Mouse (Mus musculus): ENCODE results near the gene Map1a.

The Map1a gene

DNA sequence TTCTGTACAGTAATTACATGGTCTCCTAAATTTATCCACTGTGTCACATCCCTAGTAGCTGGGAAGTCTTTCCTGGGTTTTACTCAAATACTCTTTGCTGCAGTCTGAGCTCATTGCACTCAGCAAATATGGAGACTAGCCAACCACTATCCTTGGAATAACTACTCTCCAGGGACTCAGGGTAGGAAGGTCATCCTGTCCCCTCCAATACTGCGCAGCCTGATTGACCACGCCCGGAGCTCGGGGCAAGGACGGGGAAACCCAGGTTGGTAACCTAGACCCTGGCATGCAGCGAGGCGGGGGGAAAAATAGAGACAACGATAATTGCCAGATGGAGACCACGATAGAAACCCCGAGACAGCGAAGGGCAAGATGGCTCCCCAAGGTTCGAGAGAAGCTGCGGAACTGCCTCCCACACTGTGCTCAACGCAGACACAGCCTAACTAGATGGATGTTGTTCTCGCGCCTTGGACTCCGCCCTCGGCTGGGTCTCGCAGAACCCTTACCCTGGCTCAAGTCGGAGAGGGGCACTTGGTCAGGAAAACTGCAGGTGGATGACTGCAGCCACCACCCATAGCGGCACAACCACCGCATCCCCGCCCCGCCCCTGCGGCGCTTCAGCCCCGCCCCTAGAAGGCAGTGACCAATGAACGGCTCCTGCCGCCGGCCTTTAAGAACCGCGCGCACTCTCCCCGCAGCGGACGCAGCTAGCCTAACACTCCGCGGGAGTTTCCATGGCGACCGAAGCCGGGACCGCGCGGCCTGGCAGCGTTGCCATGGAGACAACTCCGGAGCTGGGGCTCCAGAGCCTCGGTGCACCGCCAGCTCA lies at the start of gene Map1a:
TSS of gene Map1a (plus strand) at position 700 of the 829 bp plus-strand sequence.
- peak; percentile 99 for DNase-seq

DNA sequence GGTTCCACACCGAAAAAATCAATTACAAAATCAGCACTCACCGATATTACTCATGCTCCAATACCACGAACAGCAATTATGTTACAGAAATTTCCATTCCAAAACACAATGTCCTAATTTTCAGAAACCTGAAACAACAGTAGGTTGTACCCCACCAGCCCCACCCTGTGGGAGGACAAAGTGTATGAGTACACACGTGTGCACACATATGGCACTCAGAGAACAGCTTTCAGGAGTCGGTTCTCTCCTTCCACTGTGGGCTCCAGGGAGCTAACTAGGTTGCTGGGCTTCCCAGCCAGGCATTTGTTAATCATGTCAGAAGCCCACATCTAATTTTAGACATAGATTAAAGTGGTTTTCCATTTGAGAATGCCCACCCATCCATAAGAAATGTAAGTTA lies 45.3 kb upstream of the Map1a start:
- DNase-seq = no peak

DNA sequence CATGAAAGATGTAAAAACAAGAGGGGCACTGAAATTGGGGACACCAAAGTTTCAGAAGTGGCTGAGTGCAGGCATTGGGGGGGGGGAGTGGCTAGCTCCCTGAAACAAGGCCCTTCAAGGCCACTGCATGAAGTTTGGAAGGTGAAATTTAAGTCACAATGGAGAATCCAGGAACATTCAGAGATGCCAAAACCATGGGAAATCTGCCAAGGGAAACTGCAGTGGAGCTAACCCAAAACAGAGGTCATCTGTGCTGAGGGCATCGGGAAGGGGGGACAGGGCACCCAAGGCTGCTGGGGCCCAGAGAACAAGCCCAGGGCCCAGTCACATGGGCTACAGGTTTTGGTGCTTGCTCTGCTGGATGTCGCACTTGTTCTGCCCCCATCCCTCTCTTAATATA lies 39.6 kb upstream of the Map1a start:
- DNase-seq = no peak

DNA sequence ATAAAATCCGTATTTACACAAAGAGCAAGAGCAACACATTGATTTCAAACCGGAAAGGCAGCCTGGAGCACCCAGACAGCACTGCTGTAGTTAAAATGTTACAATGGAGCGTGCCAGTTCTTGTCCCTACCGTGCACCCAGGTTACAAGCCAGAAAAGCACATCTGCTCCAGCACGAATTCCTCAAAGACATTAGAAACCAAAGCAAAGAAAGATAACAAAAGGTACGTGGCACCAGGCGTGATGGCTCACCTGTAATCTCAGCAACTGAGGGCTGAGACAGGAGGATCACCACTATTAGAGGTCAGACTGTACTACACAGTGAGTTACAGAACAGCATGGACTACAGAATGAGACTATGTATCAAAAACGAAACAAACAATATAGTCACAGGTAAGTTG lies 21.0 kb upstream of the Map1a start:
- no peak for DNase-seq

DNA sequence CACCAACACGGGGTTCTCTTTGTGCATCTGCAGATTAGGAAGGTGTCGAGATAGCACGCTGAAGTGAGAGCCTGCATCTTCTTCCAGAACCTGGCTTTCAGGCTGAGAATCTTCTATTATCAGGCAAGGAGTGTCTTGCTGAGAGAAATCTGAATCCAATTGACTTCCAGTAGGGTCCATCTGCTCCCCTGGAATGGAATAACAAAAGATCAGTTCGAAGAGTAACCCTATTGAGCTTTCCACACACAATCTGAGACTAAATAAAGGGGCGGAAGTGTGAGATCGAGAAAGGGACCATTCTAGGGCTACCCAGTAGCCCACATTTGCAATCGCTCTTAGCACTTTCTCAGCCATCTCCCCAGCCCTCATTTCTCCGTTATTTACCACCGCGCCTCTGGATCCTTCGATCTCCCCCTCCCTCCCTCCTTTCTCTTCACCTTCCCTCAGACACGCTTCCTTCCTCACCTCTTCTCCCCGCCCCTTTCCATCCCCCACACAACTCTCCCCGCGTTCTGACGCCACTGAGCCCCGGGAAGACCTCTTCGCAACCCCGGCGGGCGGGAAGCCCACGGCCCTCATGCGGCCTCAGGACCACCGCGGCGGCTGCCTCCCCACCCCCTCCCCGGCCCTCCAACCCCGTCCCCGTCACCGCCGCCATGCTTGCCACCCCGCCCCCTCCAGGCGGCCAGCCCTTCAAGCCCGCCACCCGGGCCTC lies 18.7 kb upstream of the Map1a start:
- DNase-seq = no peak

DNA sequence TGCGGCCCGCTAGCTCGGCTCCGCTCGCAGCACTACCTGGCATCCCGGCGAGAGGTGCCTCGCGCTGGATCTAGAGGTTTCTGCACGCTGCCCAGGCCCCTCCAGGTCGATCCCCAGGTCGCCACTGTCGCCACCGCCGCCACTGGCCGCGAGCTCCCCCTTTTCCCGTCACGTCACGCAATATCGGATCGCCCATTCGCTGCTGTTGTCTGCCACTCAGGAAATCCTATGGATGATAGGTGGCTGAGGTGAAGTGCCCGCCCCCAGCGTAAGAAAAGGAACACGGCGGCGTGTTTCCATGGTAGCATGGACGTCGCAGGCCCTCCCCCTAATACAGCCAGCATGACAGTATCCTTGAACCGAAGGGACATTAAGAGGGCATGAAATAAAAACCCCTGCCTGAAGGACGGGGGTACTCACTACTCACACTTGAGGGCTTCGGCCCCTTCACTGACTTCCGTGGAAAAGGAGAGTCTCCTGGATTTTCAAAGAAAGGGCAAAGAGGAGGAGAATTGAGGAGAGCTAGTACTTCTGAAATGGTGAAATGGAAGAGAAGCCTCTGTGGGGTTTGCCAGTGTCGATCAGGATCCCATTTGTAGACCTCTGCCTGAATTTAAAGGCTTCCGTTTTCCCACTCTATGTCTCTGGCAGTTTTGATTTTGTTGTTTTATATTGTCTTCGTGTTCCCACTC lies 18.0 kb upstream of the Map1a start, which contains the start of gene Trp53bp1:
TSS of gene Trp53bp1 (minus strand) at position 172 of the 692 bp plus-strand sequence.
- peak; percentile 98 for DNase-seq

DNA sequence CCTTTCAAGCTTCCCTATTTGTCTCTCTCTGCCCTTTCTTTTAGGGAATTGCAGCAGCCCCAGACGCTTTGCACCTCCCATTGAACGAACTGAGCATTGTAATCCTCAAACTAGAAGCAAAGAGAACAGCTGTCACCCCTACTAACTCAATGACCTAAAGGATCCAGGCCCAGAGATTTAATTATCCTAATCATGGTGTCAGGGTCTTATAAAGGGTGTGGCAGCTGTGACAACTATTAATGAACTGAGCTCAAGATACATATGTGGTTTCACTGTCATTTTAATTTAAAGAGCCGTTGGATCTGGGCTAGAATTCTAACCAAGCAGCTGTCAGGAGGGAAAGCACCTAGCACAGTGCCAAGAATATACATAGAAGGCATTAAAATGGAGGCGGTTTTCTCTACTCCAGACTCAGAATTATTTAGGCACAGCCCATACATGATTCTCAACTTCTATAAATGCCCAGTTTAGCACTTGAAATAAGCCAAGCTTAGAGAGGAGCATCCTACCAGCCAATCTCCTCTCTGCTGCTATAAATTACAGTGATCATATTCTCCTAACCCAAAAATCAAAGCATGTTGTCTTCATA lies 17.4 kb upstream of the Map1a start:
- DNase-seq = peak; percentile 78

DNA sequence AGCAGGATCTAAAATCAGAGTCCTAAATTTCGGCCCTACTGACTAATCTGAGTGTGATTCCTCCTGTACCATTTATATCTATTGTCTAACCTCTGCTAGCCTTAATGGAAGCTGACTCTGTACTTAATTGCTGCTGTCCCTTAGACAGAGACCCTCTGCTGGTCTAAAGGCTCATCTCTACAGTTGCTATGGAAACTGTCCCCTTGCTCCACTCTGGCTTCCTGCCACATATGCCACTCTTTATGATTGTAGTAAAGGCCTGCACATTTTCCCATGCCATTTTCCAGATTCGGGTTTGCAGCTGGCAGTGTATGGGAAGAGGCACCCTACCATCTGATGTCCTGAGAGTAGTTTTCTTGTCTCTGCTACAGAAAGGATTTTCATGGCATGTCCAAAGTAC lies 1.6 kb upstream of the Map1a start:
- DNase-seq = peak; percentile 63

DNA sequence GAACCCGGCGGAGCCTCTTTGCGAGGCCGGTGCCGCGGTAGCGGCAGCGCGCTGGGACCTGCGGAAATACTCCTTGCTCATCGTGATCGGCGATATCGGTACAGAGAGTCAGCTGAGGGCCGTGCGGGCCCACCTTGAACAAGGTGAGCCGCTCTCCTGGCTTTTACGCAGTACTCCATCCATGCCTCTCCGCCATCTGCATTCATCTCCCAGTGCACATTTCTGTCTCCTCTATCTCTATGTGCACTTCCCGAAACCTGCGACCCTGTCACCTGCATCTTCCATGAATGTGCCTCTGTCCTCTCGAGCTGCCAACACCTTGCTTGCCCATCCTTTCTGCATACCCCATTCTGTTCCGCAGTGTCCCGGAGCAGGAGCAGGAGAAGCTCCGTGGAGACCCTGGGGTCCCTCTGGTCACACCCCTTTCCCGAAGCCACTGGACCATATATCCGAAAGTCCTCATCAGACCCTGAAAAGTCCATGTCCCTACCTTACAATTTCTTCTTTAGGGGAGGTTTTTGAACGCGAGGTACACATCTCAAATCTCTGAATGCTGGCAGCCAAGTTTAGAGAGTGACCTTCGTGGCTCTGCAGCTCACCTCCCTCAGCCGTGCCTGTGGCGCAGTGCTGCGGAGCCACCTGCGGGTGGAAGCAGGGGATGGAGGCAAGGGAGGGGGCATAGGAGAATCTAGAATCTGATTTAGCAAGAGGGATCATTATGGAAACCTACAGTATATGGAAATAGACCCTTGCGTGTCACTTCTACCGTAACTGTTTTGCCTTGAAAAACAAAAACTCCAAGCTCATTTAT lies 535 bp downstream of the Map1a start:
- no peak for DNase-seq

DNA sequence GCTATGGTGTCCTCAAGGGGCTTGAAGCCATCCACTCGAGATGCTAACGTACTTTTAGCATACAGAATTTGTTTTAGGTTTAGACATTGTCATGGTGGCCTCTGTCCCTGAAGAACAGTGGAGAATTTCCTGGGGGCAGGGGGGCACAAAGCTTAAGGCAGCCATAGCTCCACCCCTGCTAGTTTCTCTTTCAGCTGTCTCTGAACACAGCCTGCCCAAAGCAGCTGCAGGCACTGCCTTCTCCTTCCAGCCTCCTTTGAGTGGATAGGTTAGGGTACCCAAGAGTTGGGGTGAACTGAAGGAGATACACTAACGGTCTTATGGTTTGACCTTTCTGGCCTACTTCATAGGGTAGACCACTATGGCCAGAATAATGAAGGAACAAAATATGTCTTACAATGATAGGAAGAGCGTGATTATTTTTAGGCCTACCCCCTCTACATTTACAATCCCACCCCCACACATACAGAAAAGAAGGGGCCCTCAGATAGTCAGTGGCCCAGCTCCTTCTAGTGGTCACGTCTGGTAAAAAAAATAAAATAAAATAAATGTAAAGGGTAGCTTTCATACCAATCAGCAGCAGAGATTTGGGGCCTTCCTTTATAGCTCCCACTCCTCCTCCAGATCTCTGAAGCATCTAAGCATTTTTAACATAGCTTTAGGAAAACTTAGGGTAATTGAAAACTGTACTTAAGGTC lies 3.1 kb downstream of the Map1a start:
- DNase-seq = no peak

DNA sequence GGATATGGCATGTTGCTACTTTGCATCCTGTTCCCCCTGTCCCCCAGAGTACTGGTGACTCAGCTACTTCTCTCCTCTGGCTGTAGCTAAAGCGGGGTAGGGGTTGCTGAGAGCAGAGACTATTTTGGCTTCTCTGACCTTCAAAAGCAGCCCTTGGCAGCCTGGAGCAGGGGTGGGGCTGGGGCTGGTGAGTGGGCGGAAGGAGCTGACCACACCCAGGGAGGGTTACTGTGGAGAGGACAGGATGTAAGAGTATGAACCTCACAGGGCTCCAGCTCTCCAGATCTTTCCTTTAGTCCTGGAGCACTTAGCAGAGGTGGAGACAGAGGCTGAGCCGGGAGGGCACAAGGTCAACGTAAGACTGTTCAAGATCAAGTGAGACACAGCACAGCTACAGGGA lies 4.8 kb downstream of the Map1a start:
- DNase-seq = no peak

DNA sequence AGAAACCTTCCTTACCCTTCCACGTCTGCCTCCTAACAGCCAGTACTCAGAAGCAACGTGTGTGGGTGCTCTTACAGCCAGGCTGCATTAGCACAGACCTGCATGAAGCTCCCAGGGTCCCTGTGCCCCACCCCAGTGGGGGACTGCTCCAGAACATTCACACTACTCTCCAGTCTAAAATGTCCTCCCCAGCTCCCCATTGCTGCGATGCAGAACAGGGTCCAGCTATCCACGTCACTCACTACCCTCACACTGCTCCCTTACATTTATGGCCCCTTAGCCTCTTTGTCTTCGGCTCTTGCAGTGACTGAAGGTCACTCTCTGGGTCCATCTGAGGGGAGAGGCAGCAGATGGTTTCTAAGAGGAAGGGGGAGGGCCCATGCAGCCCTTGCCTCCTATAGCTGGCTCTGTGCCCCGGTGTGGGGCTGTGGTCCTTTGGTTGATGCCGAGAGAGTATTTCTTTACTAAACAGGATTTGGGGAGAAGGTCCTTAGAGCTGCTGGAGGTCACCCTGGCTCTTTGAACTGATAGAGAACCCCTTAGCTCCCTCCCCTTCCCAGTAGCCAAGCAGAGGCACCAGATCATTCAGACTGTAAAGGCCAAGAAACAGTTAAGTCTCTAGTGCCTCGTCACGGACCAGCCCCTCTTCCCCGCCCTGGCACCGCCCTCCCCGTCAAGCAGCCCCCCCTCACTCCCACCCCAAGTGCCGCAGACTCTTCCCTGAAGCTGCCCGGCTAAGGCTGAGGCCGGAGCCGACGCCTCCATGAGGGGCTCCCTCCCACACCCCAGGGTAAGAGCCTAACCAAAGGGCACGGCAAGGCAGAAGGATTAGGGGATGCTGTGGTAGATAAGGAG lies 5.6 kb downstream of the Map1a start:
- DNase-seq = peak; percentile 81

DNA sequence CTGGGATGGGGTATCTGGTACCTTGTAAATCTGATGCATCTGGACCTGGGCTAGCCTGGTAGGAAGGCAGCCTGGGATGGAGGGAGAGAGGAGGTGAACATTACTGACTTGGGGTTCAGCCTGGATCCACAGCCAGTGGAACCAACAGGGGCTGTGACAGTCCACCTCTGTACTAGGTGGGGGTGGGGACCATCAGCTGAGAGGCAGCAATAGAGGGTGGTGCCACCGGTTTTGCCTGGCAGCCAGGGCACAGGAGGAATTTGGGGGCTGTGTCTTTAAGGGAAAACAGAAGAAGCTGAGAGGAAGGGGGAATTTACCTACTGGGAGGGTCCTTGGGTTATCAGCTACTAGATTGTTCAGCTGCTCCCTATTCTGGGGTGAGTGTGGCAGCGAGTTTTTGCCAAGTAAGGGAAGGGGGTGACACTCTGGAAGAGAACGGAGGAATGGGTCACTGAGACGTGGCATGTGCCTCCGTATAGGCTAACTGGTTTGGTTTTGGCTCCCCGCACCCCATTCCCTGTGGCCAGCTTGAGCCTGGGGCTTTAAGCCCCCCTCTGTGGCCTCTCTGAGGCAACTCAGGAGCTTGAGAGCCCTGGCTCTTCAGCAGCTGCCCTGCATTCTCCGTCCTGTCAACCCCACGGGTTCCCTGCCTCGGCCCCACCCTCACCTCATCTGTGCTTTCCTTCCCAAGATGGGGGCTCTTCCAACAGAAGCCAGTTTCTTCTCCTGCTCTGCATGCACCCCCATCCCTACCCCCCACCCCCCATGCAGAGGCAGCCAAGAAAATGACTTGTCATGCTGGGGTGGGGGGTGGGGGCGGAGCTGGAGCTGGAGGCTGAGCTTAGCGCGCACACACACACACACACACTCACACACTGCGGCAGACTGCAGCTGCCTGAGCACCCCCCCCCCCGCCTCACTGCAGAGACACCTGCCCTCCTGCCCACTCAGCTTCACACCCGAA lies 6.5 kb downstream of the Map1a start:
- peak; percentile 69 for DNase-seq

DNA sequence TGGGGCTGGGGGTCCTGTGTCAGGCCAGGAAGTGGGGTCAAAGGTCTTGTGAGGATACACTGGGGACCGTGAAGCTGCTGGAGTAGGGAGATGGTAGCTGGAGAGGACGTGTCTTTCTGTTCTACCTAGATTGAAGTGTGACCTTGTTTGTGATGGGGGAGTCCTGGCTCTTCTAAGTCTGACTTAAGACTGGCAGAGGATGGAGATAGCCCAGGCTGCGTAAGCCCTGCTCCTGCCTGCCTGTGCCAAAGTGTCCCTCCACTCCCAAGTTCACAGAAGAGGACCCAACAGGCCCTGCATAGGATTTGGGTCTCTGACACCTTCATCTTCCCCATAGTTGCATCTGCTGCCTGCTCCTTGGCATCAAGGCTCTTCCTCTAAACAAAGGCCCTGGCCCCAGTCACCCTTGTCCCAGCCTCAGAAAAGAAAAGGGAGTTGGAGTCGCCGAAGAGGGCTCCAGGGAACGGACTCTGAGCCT lies 7.4 kb downstream of the Map1a start:
- DNase-seq = peak; percentile 42

DNA sequence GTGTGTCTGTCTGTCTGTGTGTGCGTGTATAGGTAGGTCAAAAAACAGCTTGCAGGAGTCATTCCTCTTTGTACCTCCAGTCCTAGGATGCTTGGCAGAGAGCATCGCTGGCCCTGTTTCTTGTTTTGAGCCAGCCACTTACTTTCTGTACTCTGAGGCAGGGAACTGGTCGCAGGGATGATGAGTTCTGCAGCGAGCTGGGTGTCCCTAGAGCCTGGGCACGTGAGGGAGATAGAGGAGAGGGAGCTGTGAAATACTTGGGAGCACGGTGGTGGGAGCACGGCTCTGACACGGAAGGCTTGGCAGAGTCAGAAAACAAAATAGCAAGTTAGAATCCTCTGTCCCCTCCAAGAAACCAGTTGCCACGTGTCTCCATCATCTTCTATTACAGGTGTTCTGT lies 8.3 kb downstream of the Map1a start:
- peak; percentile 17 for DNase-seq

DNA sequence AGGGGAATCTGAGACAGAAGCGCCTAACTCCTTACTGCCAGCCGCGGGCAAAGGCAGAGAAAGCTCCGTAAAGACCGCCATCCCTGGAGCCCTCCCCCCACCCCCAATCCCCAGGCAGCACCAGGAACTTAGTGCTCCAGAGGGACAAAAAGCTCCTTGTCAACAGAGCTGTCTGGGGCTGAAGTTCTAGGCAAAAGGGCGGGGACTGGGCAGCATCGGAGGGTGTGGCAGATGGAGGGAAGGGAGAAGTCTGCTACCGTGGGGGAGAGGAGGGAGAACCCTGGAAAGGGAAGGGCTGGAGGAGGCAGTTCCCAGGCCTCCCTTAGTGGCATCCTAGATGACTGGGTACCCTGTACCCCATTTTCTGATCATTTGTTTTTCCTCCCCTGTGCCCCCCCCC lies 8.7 kb downstream of the Map1a start:
- peak; percentile 53 for DNase-seq

DNA sequence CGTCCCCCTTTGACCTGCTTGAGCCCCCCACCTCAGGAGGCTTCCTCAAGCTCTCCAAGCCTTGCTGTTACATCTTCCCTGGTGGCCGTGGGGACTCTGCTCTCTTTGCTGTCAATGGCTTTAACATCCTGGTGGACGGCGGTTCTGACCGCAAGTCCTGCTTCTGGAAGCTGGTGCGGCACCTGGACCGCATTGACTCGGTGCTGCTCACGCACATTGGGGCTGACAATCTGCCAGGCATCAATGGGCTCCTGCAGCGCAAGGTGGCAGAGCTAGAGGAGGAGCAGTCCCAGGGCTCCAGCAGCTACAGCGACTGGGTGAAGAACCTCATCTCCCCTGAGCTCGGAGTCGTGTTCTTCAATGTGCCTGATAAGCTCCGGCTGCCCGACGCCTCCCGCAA lies 10.1 kb downstream of the Map1a start:
- no peak for DNase-seq

DNA sequence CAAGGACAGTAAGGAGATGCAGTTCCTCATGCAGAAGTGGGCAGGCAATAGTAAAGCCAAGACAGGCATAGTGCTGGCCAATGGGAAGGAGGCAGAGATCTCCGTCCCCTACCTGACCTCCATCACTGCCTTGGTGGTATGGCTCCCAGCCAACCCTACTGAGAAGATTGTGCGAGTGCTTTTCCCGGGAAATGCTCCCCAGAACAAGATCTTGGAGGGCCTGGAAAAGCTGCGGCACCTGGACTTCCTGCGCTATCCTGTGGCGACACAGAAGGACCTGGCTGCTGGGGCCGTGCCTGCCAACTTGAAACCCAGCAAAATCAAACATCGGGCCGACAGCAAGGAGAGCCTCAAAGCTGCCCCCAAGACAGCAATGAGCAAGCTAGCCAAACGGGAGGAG lies 10.6 kb downstream of the Map1a start:
- DNase-seq = no peak

DNA sequence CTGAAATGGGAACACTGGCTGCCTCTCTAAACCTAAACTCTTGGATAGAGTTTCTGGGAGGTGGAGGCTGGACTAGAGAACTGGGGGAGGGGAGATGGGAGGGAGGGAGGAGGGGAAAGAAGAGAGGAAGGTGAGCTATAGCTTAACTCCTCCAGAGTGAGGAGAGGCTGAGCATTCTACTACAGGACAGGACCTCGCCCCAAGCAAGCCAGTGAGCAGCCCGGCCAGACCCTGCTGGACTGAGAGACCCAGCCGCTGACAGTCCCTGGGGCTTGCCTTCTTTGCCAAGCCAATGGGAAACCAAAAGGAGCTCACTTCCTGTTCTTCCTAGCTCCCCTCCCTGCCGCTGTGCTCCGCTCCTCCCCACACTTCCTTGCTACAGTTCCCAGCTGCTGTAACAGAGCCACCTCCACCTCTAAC lies 19.6 kb downstream of the Map1a start:
- DNase-seq = no peak

Data from retina, postnatal 1 day (tissue).